Mouse (Mus musculus): ENCODE results near the gene Hist1h4n. TPM values are rescaled to one million over a fixed set of nuclear protein-coding genes. Genes with fewer than 3 reads are reported as not detected.

The Hist1h4n gene
- total RNA-seq, 1 experiment from 2014 or later, result 608 TPM

Other genes with a start within 250 kb of the Hist1h4n start
- not detected in 2 replicates for gene Olfr1362, start 218.2 kb downstream of the Hist1h4n start, total RNA-seq (2017)
- not detected in 2 replicates for gene Olfr11, start 189.7 kb downstream of the Hist1h4n start, total RNA-seq (2017)
- not detected in 2 replicates for gene Olfr1361, start 168.8 kb downstream of the Hist1h4n start, total RNA-seq (2017)
- gene Olfr1360, start 154.8 kb downstream of the Hist1h4n start, total RNA-seq (2017), result not detected in 2 replicates
- not detected in 2 replicates for gene Olfr1359, start 134.1 kb downstream of the Hist1h4n start, total RNA-seq (2017)
- gene Hist1h2bl, start 116.1 kb downstream of the Hist1h4n start, total RNA-seq (2017), result 207 and 226 TPM in 2 replicates
- 605 and 1,529 TPM in 2 replicates for gene Hist1h2ai, start 115.8 kb downstream of the Hist1h4n start, total RNA-seq (2017)
- gene Hist1h3h, start 114.5 kb downstream of the Hist1h4n start, total RNA-seq (2017), result 66.5 and 218 TPM in 2 replicates
- gene Hist1h2bm, start 110.2 kb downstream of the Hist1h4n start, total RNA-seq (2017), result 228 and 356 TPM in 2 replicates
- gene Hist1h4j, start 97.1 kb downstream of the Hist1h4n start, total RNA-seq (2017), result 134 and 252 TPM in 2 replicates
- gene Hist1h4k, start 81.7 kb downstream of the Hist1h4n start, total RNA-seq (2017), result 1,343 and 1,971 TPM in 2 replicates
- 437 and 599 TPM in 2 replicates for gene Hist1h2ak, start 78.4 kb downstream of the Hist1h4n start, total RNA-seq (2017)
- gene Hist1h2bn, start 78.1 kb downstream of the Hist1h4n start, total RNA-seq (2017), result 843 and 1,062 TPM in 2 replicates
- 487 and 689 TPM in 2 replicates for gene Hist1h1b, start 51.6 kb downstream of the Hist1h4n start, total RNA-seq (2017)
- gene Hist1h3i, start 48.8 kb downstream of the Hist1h4n start, total RNA-seq (2017), result 102 and 199 TPM in 2 replicates
- 238 and 317 TPM in 2 replicates for gene Hist1h2an, start 45.0 kb downstream of the Hist1h4n start, total RNA-seq (2017)
- 17.5 and 24.0 TPM in 2 replicates for gene Hist1h2bp, start 44.7 kb downstream of the Hist1h4n start, total RNA-seq (2017)
- gene Hist1h2bq, start 22.0 kb downstream of the Hist1h4n start, total RNA-seq (2017), result 25.5 and 234 TPM in 2 replicates
- not detected in 2 replicates for gene Hist1h2ao, start 21.7 kb downstream of the Hist1h4n start, total RNA-seq (2017)
- 1,005 and 2,128 TPM in 2 replicates for gene Hist1h4m, start 20.4 kb downstream of the Hist1h4n start, total RNA-seq (2017)
- 2,322 and 2,497 TPM in 2 replicates for gene Hist1h2ap, start 1.3 kb upstream of the Hist1h4n start, total RNA-seq (2017)
- gene Hist1h2br, start 1.5 kb upstream of the Hist1h4n start, total RNA-seq (2017), result 126 and 348 TPM in 2 replicates
- gene Zfp184, start 112.9 kb upstream of the Hist1h4n start, total RNA-seq (2017), result 18.3 and 26.9 TPM in 2 replicates
- gene Pom121l2, start 149.0 kb upstream of the Hist1h4n start, total RNA-seq (2017), result not detected in 2 replicates
- 0.84 and 1.1 TPM in 2 replicates for gene Prss16, start 177.5 kb upstream of the Hist1h4n start, total RNA-seq (2017)
- 573 and 874 TPM in 2 replicates for gene Hist1h2ah, start 203.4 kb upstream of the Hist1h4n start, total RNA-seq (2017)
- 735 and 845 TPM in 2 replicates for gene Hist1h2bk, start 203.7 kb upstream of the Hist1h4n start, total RNA-seq (2017)
- gene Hist1h4i, start 209.2 kb upstream of the Hist1h4n start, total RNA-seq (2017), result 41.9 and 76.5 TPM in 2 replicates
- 548 and 583 TPM in 2 replicates for gene Hist1h2ag, start 210.7 kb upstream of the Hist1h4n start, total RNA-seq (2017)
- 212 and 356 TPM in 2 replicates for gene Hist1h2bj, start 211.0 kb upstream of the Hist1h4n start, total RNA-seq (2017)